Mouse (Mus musculus): ENCODE data around the gene Smo. TPM values are rescaled to one million over a fixed set of nuclear protein-coding genes. Genes with fewer than 3 reads are reported as not detected.
A peak's percentile ranks its signal among the peaks of the same experiment; 100 is the strongest.
"Not testable (repeated sequence)": the region's sequence is repeated elsewhere in the genome, so short reads cannot be mapped to it uniquely, and the experiment has no call there.

The Smo gene
- polyA plus RNA-seq, 1 experiment from 2014 or later: 8.8 TPM

GRCm38 (mm10) chr6:29751466-29752152, 16.3 kb downstream of the Smo start:
- Histone ChIP-seq H3K27me3 (ENCODE audit: control insufficient read depth, insufficient read depth, low read depth, low read length) (no peaks in the 10 kb centered on the region), H3K4me2 (ENCODE audit: low read length) (no peak overlapping the region), H3K4me3 (ENCODE audit: low read depth, low read length) (no peak overlapping the region), H3K4me1 (ENCODE audit: control insufficient read depth, insufficient read depth, low read length) (no peaks in the 10 kb centered on the region), H3K27ac (ENCODE audit: low read length) (no peak overlapping the region), H3K9me3 (replicated peaks; ENCODE audit: control insufficient read depth, low read length, poor library complexity, severe bottlenecking) (peaks cover 10% of the 10 kb centered on the region), H3K36me3 (ENCODE audit: control insufficient read depth, insufficient read depth, low read length) (no peaks in the 10 kb centered on the region), H3K9ac (ENCODE audit: low read depth, low read length) (no peak overlapping the region)
- ATAC-seq: no peak
- WGBS: 97% methylated on average over 3 of the region's 3 CpGs

- Histone ChIP-seq H3K4me3 (ENCODE audit: low read depth, low read length) (no peak overlapping the region), H3K27me3 (ENCODE audit: control insufficient read depth, insufficient read depth, low read depth, low read length) (no peaks in the 10 kb centered on the region), H3K9me3 (replicated peaks; ENCODE audit: control insufficient read depth, low read length, poor library complexity, severe bottlenecking) (peaks cover 5% of the 10 kb centered on the region), H3K4me1 (ENCODE audit: control insufficient read depth, insufficient read depth, low read length) (no peaks in the 10 kb centered on the region), H3K36me3 (ENCODE audit: control insufficient read depth, insufficient read depth, low read length) (no peaks in the 10 kb centered on the region), H3K4me2 (ENCODE audit: low read length) (no peak overlapping the region), H3K27ac (ENCODE audit: low read length) (no peak overlapping the region), H3K9ac (ENCODE audit: low read depth, low read length) (no peak overlapping the region)
- WGBS: 74% methylated on average over 11 of the region's 11 CpGs
- ATAC-seq: no peak
Observed at GRCm38 (mm10) chr6:29753336-29753735, 18.0 kb downstream of the Smo start.

DNA sequence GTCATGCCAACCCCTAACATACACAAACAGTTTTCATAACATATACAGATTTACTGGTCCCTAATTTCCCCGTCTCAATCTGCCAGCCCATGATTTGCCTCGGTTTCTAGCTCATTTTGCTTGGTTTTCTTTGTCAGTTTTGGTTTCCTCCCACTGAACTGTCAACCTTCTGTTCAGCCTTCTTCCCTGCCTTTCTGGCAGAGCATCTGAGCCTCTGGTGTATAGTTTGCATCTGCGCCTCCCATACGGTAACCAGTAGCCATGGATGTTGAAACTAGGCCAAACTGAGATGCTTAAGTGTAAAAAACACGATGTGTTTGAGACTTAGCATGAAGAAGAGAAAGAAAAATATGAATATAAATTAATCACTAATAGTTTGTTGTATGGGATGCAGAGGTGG, 20.7 kb downstream of the Smo start:
- H3K36me3 ChIP-seq (ENCODE audit: control insufficient read depth, insufficient read depth, low read length): no peaks in the 10 kb centered on the region
- no peaks in the 10 kb centered on the region for H3K4me1 ChIP-seq (ENCODE audit: control insufficient read depth, insufficient read depth, low read length)
- no peak overlapping the region for H3K4me3 ChIP-seq (ENCODE audit: low read depth, low read length)
- 84% methylated on average over 5 of the region's 5 CpGs for WGBS
- ATAC-seq: no peak
- H3K4me2 ChIP-seq (ENCODE audit: low read length): no peak overlapping the region
- no peak overlapping the region for H3K27ac ChIP-seq (ENCODE audit: low read length)
- no peaks in the 10 kb centered on the region for H3K27me3 ChIP-seq (ENCODE audit: control insufficient read depth, insufficient read depth, low read depth, low read length)
- no peak overlapping the region for H3K9ac ChIP-seq (ENCODE audit: low read depth, low read length)
- H3K9me3 ChIP-seq (replicated peaks; ENCODE audit: control insufficient read depth, low read length, poor library complexity, severe bottlenecking): no peaks in the 10 kb centered on the region

- Histone ChIP-seq H3K4me2 (ENCODE audit: low read length) (no peak overlapping the region), H3K27me3 (ENCODE audit: control insufficient read depth, insufficient read depth, low read depth, low read length) (no peaks in the 10 kb centered on the region), H3K9ac (ENCODE audit: low read depth, low read length) (no peak overlapping the region), H3K27ac (ENCODE audit: low read length) (no peak overlapping the region), H3K4me3 (ENCODE audit: low read depth, low read length) (no peak overlapping the region), H3K4me1 (ENCODE audit: control insufficient read depth, insufficient read depth, low read length) (no peaks in the 10 kb centered on the region), H3K36me3 (ENCODE audit: control insufficient read depth, insufficient read depth, low read length) (no peaks in the 10 kb centered on the region), H3K9me3 (replicated peaks; ENCODE audit: control insufficient read depth, low read length, poor library complexity, severe bottlenecking) (no peaks in the 10 kb centered on the region)
- ATAC-seq: no peak
- 94% methylated on average over 4 of the region's 4 CpGs for WGBS
Observed at GRCm38 (mm10) chr6:29756476-29756875, 21.2 kb downstream of the Smo start.

GRCm38 (mm10) chr6:29758417-29758816, 23.1 kb downstream of the Smo start:
- H3K9ac ChIP-seq (ENCODE audit: low read depth, low read length): no peak overlapping the region
- H3K9me3 ChIP-seq (replicated peaks; ENCODE audit: control insufficient read depth, low read length, poor library complexity, severe bottlenecking): no peaks in the 10 kb centered on the region
- no peaks in the 10 kb centered on the region for H3K27me3 ChIP-seq (ENCODE audit: control insufficient read depth, insufficient read depth, low read depth, low read length)
- H3K36me3 ChIP-seq (ENCODE audit: control insufficient read depth, insufficient read depth, low read length): no peaks in the 10 kb centered on the region
- no peaks in the 10 kb centered on the region for H3K4me1 ChIP-seq (ENCODE audit: control insufficient read depth, insufficient read depth, low read length)
- no peak overlapping the region for H3K4me3 ChIP-seq (ENCODE audit: low read depth, low read length)
- no peak overlapping the region for H3K27ac ChIP-seq (ENCODE audit: low read length)
- WGBS: 42% methylated on average over 4 of the region's 4 CpGs
- H3K4me2 ChIP-seq (ENCODE audit: low read length): no peak overlapping the region
- peak; percentile 37; the same call in 1 of the 2 replicates for ATAC-seq

DNA sequence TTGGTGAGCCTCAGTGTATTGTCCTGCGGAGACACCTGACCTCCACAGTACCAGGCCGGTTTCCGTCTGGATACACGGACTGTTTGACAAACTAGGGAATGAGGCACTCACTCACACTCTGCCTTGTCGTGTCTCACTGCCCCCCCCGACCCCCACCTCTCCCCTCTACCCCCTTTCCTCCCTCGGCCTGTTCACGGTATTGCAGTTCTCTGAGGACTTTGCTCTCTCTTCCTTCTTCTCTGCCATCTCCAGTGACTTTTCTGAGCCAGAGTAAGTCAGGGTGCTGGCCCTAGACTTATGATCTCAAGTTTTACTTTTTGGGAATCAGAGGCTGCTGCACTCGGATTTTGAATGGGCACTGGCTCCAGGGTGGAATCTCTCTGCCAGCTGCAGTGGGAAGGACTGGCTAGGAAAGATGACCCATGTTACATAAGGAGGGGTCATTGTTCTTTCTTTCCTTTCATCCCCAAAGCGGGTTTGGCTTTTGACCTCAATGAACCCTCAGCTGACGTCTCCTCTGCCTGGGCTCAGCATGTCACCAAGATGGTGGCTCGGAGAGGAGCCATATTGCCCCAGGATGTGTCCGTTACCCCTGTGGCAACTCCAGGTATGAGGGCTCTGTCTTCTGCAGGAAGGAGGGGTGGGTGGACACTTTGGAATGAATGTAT, 23.8 kb downstream of the Smo start:
- Histone ChIP-seq H3K36me3 (ENCODE audit: control insufficient read depth, insufficient read depth, low read length) (no peaks in the 10 kb centered on the region), H3K9ac (ENCODE audit: low read depth, low read length) (no peak overlapping the region), H3K4me1 (ENCODE audit: control insufficient read depth, insufficient read depth, low read length) (no peaks in the 10 kb centered on the region), H3K4me3 (ENCODE audit: low read depth, low read length) (no peak overlapping the region), H3K27ac (ENCODE audit: low read length) (no peak overlapping the region), H3K27me3 (ENCODE audit: control insufficient read depth, insufficient read depth, low read depth, low read length) (no peaks in the 10 kb centered on the region), H3K4me2 (ENCODE audit: low read length) (no peak overlapping the region), H3K9me3 (replicated peaks; ENCODE audit: control insufficient read depth, low read length, poor library complexity, severe bottlenecking) (no peaks in the 10 kb centered on the region)
- no peak for ATAC-seq
- 87% methylated on average over 13 of the region's 13 CpGs for WGBS

- ATAC-seq; H3K9ac ChIP-seq (ENCODE audit: low read depth, low read length); H3K27ac ChIP-seq (ENCODE audit: low read length); H3K9me3 ChIP-seq (replicated peaks; ENCODE audit: control insufficient read depth, low read length, poor library complexity, severe bottlenecking); H3K27me3 ChIP-seq (ENCODE audit: control insufficient read depth, insufficient read depth, low read depth, low read length); H3K36me3 ChIP-seq (ENCODE audit: control insufficient read depth, insufficient read depth, low read length); H3K4me2 ChIP-seq (ENCODE audit: low read length); H3K4me3 ChIP-seq (ENCODE audit: low read depth, low read length); H3K4me1 ChIP-seq (ENCODE audit: control insufficient read depth, insufficient read depth, low read length): not testable (repeated sequence)
- WGBS: 83% methylated on average over 2 of the region's 2 CpGs
Observed at GRCm38 (mm10) chr6:29760397-29760796, 25.1 kb downstream of the Smo start.

DNA sequence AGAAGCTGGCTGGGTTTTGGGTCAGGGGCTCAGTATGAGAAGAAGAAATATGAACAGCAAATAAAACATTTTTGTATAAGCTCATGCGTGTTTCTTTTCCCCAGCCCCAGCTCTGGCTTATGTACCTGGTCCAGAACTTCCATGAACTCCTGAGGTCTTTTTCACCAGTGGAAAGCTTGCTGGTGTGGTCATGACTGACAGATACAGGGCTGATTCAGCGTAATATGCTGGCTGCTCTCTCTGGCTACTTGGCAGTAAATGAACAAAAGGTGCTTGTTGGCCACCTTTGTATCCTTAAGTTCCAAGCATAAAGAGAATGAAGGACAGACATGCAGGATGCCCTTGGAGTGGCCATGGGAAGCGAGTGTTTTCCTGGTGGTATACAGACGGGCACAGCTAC, 26.0 kb downstream of the Smo start:
- WGBS: 91% methylated on average over 4 of the region's 4 CpGs
- Histone ChIP-seq H3K27ac (ENCODE audit: low read length) (no peak overlapping the region), H3K36me3 (ENCODE audit: control insufficient read depth, insufficient read depth, low read length) (no peaks in the 10 kb centered on the region), H3K4me2 (ENCODE audit: low read length) (no peak overlapping the region), H3K9me3 (replicated peaks; ENCODE audit: control insufficient read depth, low read length, poor library complexity, severe bottlenecking) (no peaks in the 10 kb centered on the region), H3K9ac (ENCODE audit: low read depth, low read length) (no peak overlapping the region), H3K4me1 (ENCODE audit: control insufficient read depth, insufficient read depth, low read length) (no peaks in the 10 kb centered on the region), H3K4me3 (ENCODE audit: low read depth, low read length) (no peak overlapping the region), H3K27me3 (ENCODE audit: control insufficient read depth, insufficient read depth, low read depth, low read length) (no peaks in the 10 kb centered on the region)
- no peak for ATAC-seq

DNA sequence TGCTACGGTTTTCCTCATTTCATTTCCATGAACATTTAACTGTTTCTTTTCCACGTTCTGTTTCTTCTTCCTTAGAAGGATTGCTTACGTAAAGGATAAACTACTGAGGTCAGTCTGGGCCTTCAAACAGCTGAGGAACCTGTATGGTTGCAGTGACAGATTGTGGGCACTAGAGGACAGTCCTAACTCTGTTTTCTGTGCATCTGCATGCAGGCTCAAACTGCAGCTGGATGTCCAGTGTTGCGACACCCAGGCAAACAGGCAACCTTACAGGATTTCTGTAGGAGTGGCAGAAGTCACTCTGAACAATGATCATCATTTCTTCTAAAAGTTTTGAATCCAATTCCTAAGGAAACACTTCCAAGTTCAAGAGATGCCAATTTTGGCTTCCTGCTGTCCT, 27.2 kb downstream of the Smo start:
- no peaks in the 10 kb centered on the region for H3K36me3 ChIP-seq (ENCODE audit: control insufficient read depth, insufficient read depth, low read length)
- 56% methylated on average over 4 of the region's 4 CpGs for WGBS
- H3K9ac ChIP-seq (ENCODE audit: low read depth, low read length): no peak overlapping the region
- no peak for ATAC-seq
- H3K27me3 ChIP-seq (ENCODE audit: control insufficient read depth, insufficient read depth, low read depth, low read length): no peaks in the 10 kb centered on the region
- H3K4me3 ChIP-seq (ENCODE audit: low read depth, low read length): no peak overlapping the region
- peaks cover 3% of the 10 kb centered on the region; the same call in 1 of the 2 replicates for H3K4me1 ChIP-seq (ENCODE audit: control insufficient read depth, insufficient read depth, low read length)
- H3K27ac ChIP-seq (ENCODE audit: low read length): no peak overlapping the region
- H3K9me3 ChIP-seq (replicated peaks; ENCODE audit: control insufficient read depth, low read length, poor library complexity, severe bottlenecking): no peaks in the 10 kb centered on the region
- H3K4me2 ChIP-seq (ENCODE audit: low read length): no peak overlapping the region
